Mouse (Mus musculus) bone marrow macrophage, adult 2 months (primary cell): ENCODE results near the gene Slc9a3r1.

Experiments
- CTCF ChIP-seq: IDR thresholded peaks from 2 replicates; pipeline ENCODE4 v1.5.1; 2012; ENCODE audit warnings: low read depth, mild to moderate bottlenecking, low read length, moderate library complexity
- POLR2A ChIP-seq: IDR thresholded peaks from 2 replicates; pipeline ENCODE4 v1.6.1; 2012; ENCODE audit warnings: mild to moderate bottlenecking, low read depth, low read length, borderline replicate concordance

- TF ChIP-seq POLR2A (no peak), CTCF (no peak)
Observed at GRCm38 (mm10) chr11:115212116-115212515, 49.0 kb downstream of the Slc9a3r1 start.
